Mouse (Mus musculus): ENCODE measurements around the gene Rpusd4. TPM values are rescaled to one million over a fixed set of nuclear protein-coding genes. Genes with fewer than 3 reads are reported as not detected.

The Rpusd4 gene
- total and polyA plus RNA-seq, 2 experiments from 2014 or later = 12.6 to 14.1 TPM

- TF ChIP-seq CTCF (IDR thresholded peaks at IDR 0.05; ENCODE audit: low read depth) (no peak), EP300 (IDR thresholded peaks at IDR 0.05; ENCODE audit: low read depth) (no peak)
- H3K27ac ChIP-seq (ENCODE audit: low read depth) = no peak overlapping the region
These were observed 49.1 kb downstream of the Rpusd4 start for GRCm38 (mm10) chr9:35316771-35317211.

GRCm38 (mm10) chr9:35317233-35317980, 49.7 kb downstream of the Rpusd4 start:
- WGBS = 68% methylated on average over 9 of the region's 9 CpGs
- ATAC-seq (ENCODE audit: insufficient read depth, low read depth) (no peak), DNase-seq (ENCODE audit: low spot score) (no peak)
- Histone ChIP-seq H3K4me3 (ENCODE audit: low read depth, low read length) (no peak overlapping the region), H3K36me3 (replicated peaks; ENCODE audit: control insufficient read depth, insufficient read depth, low read length) (no peaks in the 10 kb centered on the region), H3K27ac (ENCODE audit: low read depth) (no peak overlapping the region), H3K9ac (replicated peaks; ENCODE audit: low read depth, low read length) (no peak overlapping the region), H3K9me3 (replicated peaks; ENCODE audit: control insufficient read depth, low read length) (no peaks in the 10 kb centered on the region), H3K4me2 (ENCODE audit: low read depth, low read length) (no peak overlapping the region), H3K4me1 (ENCODE audit: control insufficient read depth, insufficient read depth) (0 out of 2 replicates have a peak, but pooled peaks cover 5% of the 10 kb centered on the region), H3K27me3 (ENCODE audit: control insufficient read depth, insufficient read depth, low read length) (no peaks in the 10 kb centered on the region)
- TF ChIP-seq EP300 (IDR thresholded peaks at IDR 0.05; ENCODE audit: low read depth) (no peak), CTCF (IDR thresholded peaks at IDR 0.05; ENCODE audit: low read depth) (no peak)

More at GRCm38 (mm10) chr9:35316771-35317211, 49.1 kb downstream of the Rpusd4 start:
- DNase-seq (ENCODE audit: low spot score) = no peak
- H3K36me3 ChIP-seq (replicated peaks; ENCODE audit: control insufficient read depth, insufficient read depth, low read length) = no peaks in the 10 kb centered on the region
- no peaks in the 10 kb centered on the region for H3K9me3 ChIP-seq (replicated peaks; ENCODE audit: control insufficient read depth, low read length)
- no peaks in the 10 kb centered on the region for H3K27me3 ChIP-seq (ENCODE audit: control insufficient read depth, insufficient read depth, low read length)
- peak; percentile 36 for ATAC-seq (ENCODE audit: insufficient read depth, low read depth)
- 82% methylated on average over 3 of the region's 3 CpGs for WGBS
- H3K4me2 ChIP-seq (ENCODE audit: low read depth, low read length) = no peak overlapping the region
- H3K9ac ChIP-seq (replicated peaks; ENCODE audit: low read depth, low read length) = no peak overlapping the region
- H3K4me1 ChIP-seq (ENCODE audit: control insufficient read depth, insufficient read depth) = 0 out of 2 replicates have a peak, but pooled peaks cover 9% of the 10 kb centered on the region
- H3K4me3 ChIP-seq (ENCODE audit: low read depth, low read length) = no peak overlapping the region

DNA sequence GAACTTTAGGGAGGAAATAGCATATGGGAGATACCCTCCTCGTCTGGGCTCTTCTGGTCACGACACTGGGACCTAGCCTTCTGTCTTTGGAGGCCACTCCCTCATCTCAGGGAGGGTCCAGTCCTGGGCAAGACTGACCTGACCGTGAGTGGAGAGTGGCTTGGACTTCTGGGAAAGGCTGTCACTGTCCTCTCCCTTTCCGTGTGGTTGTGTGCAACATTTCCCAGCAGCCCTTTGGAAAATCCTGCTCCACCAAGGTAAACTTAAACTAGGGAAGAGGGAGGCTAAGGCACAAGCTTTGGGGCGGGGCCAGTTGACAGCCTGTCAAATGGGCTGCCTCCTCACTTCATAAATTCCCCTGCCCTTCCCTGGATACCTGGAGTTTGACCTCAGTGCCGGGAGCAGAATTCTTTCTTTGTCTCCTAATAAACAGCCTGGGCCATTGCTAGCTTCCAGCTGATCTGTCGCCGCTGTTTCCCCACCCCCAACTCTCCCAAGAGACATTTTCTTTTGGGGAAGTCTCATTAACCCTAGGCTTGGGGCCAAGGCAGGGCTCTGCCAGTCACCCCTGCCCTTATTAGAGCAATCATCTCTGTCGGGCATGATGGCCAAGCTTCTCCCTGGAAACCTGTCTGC, 51.0 kb downstream of the Rpusd4 start:
- ATAC-seq (ENCODE audit: insufficient read depth, low read depth) (no peak), DNase-seq (ENCODE audit: low spot score) (no peak)
- Histone ChIP-seq H3K4me1 (ENCODE audit: control insufficient read depth, insufficient read depth) (no peaks in the 10 kb centered on the region), H3K4me3 (ENCODE audit: low read depth, low read length) (no peak overlapping the region), H3K36me3 (replicated peaks; ENCODE audit: control insufficient read depth, insufficient read depth, low read length) (no peaks in the 10 kb centered on the region), H3K27ac (ENCODE audit: low read depth) (no peak overlapping the region), H3K9me3 (replicated peaks; ENCODE audit: control insufficient read depth, low read length) (no peaks in the 10 kb centered on the region), H3K4me2 (ENCODE audit: low read depth, low read length) (no peak overlapping the region), H3K27me3 (ENCODE audit: control insufficient read depth, insufficient read depth, low read length) (no peaks in the 10 kb centered on the region), H3K9ac (replicated peaks; ENCODE audit: low read depth, low read length) (no peak overlapping the region)
- TF ChIP-seq CTCF (IDR thresholded peaks at IDR 0.05; ENCODE audit: low read depth) = no peak
- TF ChIP-seq EP300 (IDR thresholded peaks at IDR 0.05; ENCODE audit: low read depth) = no peak
- WGBS = 63% methylated on average over 9 of the region's 9 CpGs

- ATAC-seq (ENCODE audit: insufficient read depth, low read depth) = no peak
- H3K27me3 ChIP-seq (ENCODE audit: control insufficient read depth, insufficient read depth, low read length) = no peaks in the 10 kb centered on the region
These were observed 52.6 kb downstream of the Rpusd4 start for GRCm38 (mm10) chr9:35320288-35320687.

DNA sequence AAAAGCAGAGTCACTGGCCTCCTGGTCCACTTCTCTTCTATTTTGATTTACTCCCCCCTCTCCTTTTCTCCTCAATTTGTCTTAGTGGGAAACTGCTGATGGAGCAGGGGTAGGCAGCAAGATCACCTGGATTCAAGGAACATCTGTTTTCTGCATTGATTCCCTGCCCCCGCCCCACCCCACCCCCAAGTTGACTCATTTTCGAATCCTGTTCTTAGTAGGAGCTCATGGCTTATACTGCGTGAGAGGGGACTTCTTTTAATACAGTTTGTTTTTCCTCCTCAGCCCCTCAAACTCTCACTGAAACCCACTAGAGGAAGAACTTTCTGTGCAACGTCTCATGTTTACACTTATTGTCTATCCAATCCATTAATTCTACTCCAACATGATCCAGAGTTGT, 56.3 kb downstream of the Rpusd4 start:
- WGBS = 76% methylated on average over 4 of the region's 4 CpGs
- Histone ChIP-seq H3K27me3 (ENCODE audit: control insufficient read depth, insufficient read depth, low read length) (no peaks in the 10 kb centered on the region), H3K9ac (replicated peaks; ENCODE audit: low read depth, low read length) (no peak overlapping the region)

More at GRCm38 (mm10) chr9:35320288-35320687, 52.6 kb downstream of the Rpusd4 start:
- Histone ChIP-seq H3K36me3 (replicated peaks; ENCODE audit: control insufficient read depth, insufficient read depth, low read length) (no peaks in the 10 kb centered on the region), H3K9ac (replicated peaks; ENCODE audit: low read depth, low read length) (no peak overlapping the region), H3K4me1 (ENCODE audit: control insufficient read depth, insufficient read depth) (no peaks in the 10 kb centered on the region), H3K4me2 (ENCODE audit: low read depth, low read length) (no peak overlapping the region), H3K4me3 (ENCODE audit: low read depth, low read length) (no peak overlapping the region), H3K9me3 (replicated peaks; ENCODE audit: control insufficient read depth, low read length) (no peaks in the 10 kb centered on the region), H3K27ac (ENCODE audit: low read depth) (no peak overlapping the region)
- no peak for TF ChIP-seq EP300 (IDR thresholded peaks at IDR 0.05; ENCODE audit: low read depth)
- no peak for TF ChIP-seq CTCF (IDR thresholded peaks at IDR 0.05; ENCODE audit: low read depth)
- DNase-seq (ENCODE audit: low spot score) = no peak
- 77% methylated on average over 4 of the region's 4 CpGs for WGBS

More for the DNA sequence above, 56.3 kb downstream of the Rpusd4 start:
- no peak for DNase-seq (ENCODE audit: low spot score)
- no peak for ATAC-seq (ENCODE audit: insufficient read depth, low read depth)
- no peak for TF ChIP-seq EP300 (IDR thresholded peaks at IDR 0.05; ENCODE audit: low read depth)
- no peak for TF ChIP-seq CTCF (IDR thresholded peaks at IDR 0.05; ENCODE audit: low read depth)
- H3K4me3 ChIP-seq (ENCODE audit: low read depth, low read length) = no peak overlapping the region
- H3K9me3 ChIP-seq (replicated peaks; ENCODE audit: control insufficient read depth, low read length) = no peaks in the 10 kb centered on the region
- no peak overlapping the region for H3K4me2 ChIP-seq (ENCODE audit: low read depth, low read length)
- H3K4me1 ChIP-seq (ENCODE audit: control insufficient read depth, insufficient read depth) = no peaks in the 10 kb centered on the region
- no peaks in the 10 kb centered on the region for H3K36me3 ChIP-seq (replicated peaks; ENCODE audit: control insufficient read depth, insufficient read depth, low read length)
- H3K27ac ChIP-seq (ENCODE audit: low read depth) = no peak overlapping the region

Measured in heart, postnatal 0 days (tissue).